Mouse (Mus musculus): Measurements from ENCODE around the gene Fut2. TPM values are rescaled to one million over a fixed set of nuclear protein-coding genes. Genes with fewer than 3 reads are reported as not detected.

The Fut2 gene
- 0.12 TPM for polyA plus RNA-seq (2017; shearing (Covaris generic))

DNA sequence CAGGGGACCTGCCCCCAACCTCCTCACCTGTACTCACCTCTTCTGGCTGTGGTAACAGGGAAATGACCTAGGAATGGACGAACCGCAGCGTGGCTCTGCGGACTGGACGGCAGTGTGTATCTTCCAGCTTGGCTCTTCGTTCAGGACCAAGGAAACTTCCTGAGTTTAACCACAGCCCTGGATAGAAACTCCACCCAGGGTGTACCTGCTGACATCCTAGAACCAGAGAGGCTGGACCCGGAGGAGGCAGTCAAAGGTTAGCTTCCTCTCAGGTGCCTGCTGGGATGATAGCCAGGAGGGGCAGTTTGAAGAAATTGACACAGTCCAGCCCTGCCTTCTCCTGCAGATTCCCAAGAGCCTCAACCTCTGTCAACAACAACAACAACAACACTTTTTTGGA lies at the start of gene Fut2:
Gene Fut2, minus strand, starts transcription at position 234 of the 400 bp plus-strand sequence.

GRCm38 (mm10) chr7:45715090-45715708 lies 49.0 kb upstream of the Fut2 start, which contains the start of gene Rpl18:
Gene Rpl18, plus strand, starts transcription at chr7:45715457.

DNA sequence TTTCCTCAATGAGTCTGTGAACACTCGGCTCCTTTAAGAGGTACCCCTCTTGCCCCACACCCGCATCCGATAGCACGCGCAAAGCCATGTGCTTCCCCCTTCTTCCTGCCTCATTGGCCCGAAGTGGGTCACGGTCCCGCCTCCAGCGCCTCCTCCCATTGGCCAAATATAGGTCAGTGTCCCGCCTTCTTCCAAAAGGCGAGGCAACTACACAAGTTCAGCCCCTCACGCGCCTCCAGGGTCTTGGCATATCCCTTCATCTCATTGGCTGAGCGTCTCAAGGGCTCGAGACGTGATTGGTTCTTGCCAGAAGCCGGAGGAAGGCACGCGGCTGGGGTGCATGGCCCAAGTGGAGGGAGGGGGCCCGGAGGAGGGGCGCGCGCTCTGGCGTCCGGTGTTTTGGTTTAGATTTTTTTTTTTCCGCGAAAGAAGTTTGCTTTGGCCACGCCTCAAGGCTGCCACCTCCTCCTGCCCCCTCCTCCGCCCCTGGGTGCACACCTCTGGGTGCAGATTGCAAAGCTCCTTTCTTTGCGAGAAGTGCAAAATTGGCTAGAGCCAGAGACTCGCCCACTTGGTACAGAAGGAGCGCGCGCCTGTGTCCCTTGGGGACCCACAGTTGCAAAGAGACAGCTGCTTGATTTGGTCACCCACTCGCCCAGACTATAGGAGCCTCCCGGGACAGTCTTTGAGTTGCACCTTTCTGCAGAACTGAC lies 38.7 kb upstream of the Fut2 start, which contains the start of gene Dbp:
Gene Dbp, plus strand, starts transcription at position 359 of the 713 bp plus-strand sequence.

GRCm38 (mm10) chr7:45699523-45700141 lies 33.4 kb upstream of the Fut2 start, which contains the start of gene Car11:
Gene Car11, plus strand, starts transcription at chr7:45699843.

GRCm38 (mm10) chr7:45693921-45694591 lies 27.9 kb upstream of the Fut2 start, which contains the start of gene Sec1:
Gene Sec1, minus strand, starts transcription at chr7:45694402.

DNA sequence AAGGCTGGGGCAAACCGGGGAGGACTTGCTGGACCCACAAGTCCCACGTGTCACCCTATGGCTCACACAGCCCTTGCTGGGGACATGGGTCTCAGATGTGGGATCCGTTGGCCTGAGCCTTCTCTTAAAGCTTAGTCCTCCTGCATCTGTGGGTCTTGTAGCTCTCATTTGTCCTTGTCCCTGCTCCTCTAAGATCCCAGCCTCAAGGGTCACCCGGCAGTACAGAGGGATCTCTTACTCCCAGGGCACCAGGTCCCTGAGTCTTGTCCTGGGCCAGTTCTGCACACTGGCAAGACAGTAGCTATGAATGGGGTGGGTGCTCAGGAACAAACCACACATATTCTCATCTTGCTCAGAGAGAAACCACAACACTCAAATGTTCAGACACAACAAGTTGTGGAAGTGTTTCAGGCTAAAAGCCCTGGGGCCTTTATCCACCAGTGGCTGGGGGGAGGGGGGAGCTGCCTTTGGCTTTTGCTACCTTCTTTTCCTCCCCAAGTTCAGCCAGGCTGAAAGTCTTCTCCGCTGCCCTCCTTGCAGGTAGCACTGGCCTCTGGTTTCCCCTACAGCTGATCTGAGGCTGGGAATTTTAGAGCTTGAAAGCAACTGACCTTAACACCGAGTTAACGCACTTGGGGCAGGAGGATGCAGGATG lies 17.3 kb upstream of the Fut2 start, which contains the start of gene Ntn5:
Gene Ntn5, plus strand, starts transcription at position 627 of the 655 bp plus-strand sequence.

GRCm38 (mm10) chr7:45639561-45640027 lies 26.6 kb downstream of the Fut2 start, which contains the start of gene Mamstr:
Gene Mamstr, plus strand, starts transcription at chr7:45639977.

DNA sequence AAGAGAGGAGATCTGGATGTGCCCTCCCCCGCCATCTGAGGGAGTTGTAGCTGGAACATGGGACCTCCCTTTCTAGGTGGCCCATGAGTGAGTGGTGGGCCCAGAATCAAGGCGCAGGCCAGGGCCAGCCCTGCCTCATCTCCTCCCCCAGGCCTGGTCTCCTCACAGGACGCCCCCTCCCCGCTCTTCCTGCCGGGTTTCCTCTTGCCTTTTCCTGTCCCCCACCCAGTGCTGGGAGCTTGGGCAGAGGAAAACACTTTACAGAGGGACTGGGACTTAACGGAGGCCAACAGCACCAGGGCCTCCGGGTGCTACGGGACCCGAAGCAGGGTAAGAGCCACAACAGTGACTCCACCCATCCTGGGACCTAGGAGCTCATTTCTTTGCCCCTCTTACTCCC lies 38.9 kb downstream of the Fut2 start, which contains the start of gene Rasip1:
Gene Rasip1, plus strand, starts transcription at position 228 of the 400 bp plus-strand sequence.

GRCm38 (mm10) chr7:45621443-45621842 lies 44.8 kb downstream of the Fut2 start, which contains the start of gene Izumo1:
Gene Izumo1, plus strand, starts transcription at chr7:45621811.

DNA sequence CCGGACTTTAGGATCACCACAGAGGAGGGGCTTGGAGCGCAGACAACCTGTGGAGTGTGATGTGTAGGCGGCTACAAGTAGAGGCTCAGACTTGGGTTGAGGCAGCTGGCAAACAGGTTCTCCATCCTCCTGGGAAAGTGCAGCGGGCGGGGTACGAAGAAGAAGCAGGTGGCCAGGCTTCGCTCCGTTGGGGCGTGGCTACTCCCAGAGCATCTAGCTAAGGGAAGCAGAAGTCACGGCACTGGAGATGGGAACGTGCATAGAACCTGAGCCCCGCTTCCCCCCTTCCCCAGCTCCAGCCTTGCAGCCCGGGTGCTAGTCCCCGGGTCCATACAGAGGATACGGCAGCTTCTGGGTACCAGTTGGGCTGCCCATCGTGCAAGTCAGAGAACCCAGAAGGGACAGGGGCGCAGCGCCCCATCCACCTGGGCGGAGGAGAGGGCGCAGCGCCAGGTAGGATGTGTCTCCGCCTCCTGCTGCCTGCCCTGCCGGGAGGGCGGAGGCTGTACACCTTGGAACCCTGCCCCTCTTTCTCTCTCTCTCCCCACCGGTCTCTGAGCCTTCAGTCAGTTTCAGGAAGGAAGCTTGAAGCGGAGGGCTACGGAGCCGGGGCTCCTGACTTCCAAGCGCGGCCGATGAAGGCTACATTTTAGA lies 49.0 kb downstream of the Fut2 start, which contains the start of gene Fut1:
Gene Fut1, plus strand, starts transcription at position 248 of the 654 bp plus-strand sequence.

Other genes starting within 250 kb of the Fut2 start
- not detected for gene Lhb, start 245.6 kb downstream of the Fut2 start, polyA plus RNA-seq (2017; shearing (Covaris generic))
- 18.4 TPM for gene Gys1, start 231.6 kb downstream of the Fut2 start, polyA plus RNA-seq (2017; shearing (Covaris generic))
- gene Ruvbl2, start 228.3 kb downstream of the Fut2 start, polyA plus RNA-seq (2017; shearing (Covaris generic)): 64.0 TPM
- 2,222 TPM for gene Ftl1, start 206.5 kb downstream of the Fut2 start, polyA plus RNA-seq (2017; shearing (Covaris generic))
- 253 TPM for gene Bax, start 199.5 kb downstream of the Fut2 start, polyA plus RNA-seq (2017; shearing (Covaris generic))
- 1.0 TPM for gene Tulp2, start 184.5 kb downstream of the Fut2 start, polyA plus RNA-seq (2017; shearing (Covaris generic))
- not detected for gene Gm45808, start 179.6 kb downstream of the Fut2 start, polyA plus RNA-seq (2017; shearing (Covaris generic))
- 0.95 TPM for gene Dhdh, start 177.6 kb downstream of the Fut2 start, polyA plus RNA-seq (2017; shearing (Covaris generic))
- 310 TPM for gene Nucb1, start 156.0 kb downstream of the Fut2 start, polyA plus RNA-seq (2017; shearing (Covaris generic))
- 57.1 TPM for gene Ppp1r15a, start 140.1 kb downstream of the Fut2 start, polyA plus RNA-seq (2017; shearing (Covaris generic))
- 0.71 TPM for gene Plekha4, start 140.1 kb downstream of the Fut2 start, polyA plus RNA-seq (2017; shearing (Covaris generic))
- gene Hsd17b14, start 111.5 kb downstream of the Fut2 start, polyA plus RNA-seq (2017; shearing (Covaris generic)): 1.6 TPM
- gene Bcat2, start 96.2 kb downstream of the Fut2 start, polyA plus RNA-seq (2017; shearing (Covaris generic)): 68.4 TPM
- not detected for gene Fgf21, start 50.9 kb downstream of the Fut2 start, polyA plus RNA-seq (2017; shearing (Covaris generic))
- not detected for gene Fut1, start 49.1 kb downstream of the Fut2 start, polyA plus RNA-seq (2017; shearing (Covaris generic))
- not detected for gene Izumo1, start 44.6 kb downstream of the Fut2 start, polyA plus RNA-seq (2017; shearing (Covaris generic))
- 0.65 TPM for gene Rasip1, start 38.9 kb downstream of the Fut2 start, polyA plus RNA-seq (2017; shearing (Covaris generic))
- 0.65 TPM for gene Mamstr, start 26.4 kb downstream of the Fut2 start, polyA plus RNA-seq (2017; shearing (Covaris generic))
- not detected for gene Ntn5, start 17.6 kb upstream of the Fut2 start, polyA plus RNA-seq (2017; shearing (Covaris generic))
- 0.20 TPM for gene Sec1, start 28.0 kb upstream of the Fut2 start, polyA plus RNA-seq (2017; shearing (Covaris generic))
- gene Car11, start 33.4 kb upstream of the Fut2 start, polyA plus RNA-seq (2017; shearing (Covaris generic)): 9.3 TPM
- 14.7 TPM for gene Dbp, start 38.7 kb upstream of the Fut2 start, polyA plus RNA-seq (2017; shearing (Covaris generic))
- gene Rpl18, start 49.1 kb upstream of the Fut2 start, polyA plus RNA-seq (2017; shearing (Covaris generic)): 1,529 TPM
- 40.4 TPM for gene Sphk2, start 51.6 kb upstream of the Fut2 start, polyA plus RNA-seq (2017; shearing (Covaris generic))
- not detected for gene Fam83e, start 54.8 kb upstream of the Fut2 start, polyA plus RNA-seq (2017; shearing (Covaris generic))
- not detected for gene Spaca4, start 59.4 kb upstream of the Fut2 start, polyA plus RNA-seq (2017; shearing (Covaris generic))
- gene Lmtk3, start 117.3 kb upstream of the Fut2 start, polyA plus RNA-seq (2017; shearing (Covaris generic)): 0.13 TPM
- 2.7 TPM for gene Sult2b1, start 118.3 kb upstream of the Fut2 start, polyA plus RNA-seq (2017; shearing (Covaris generic))
- 45.3 TPM for gene Cyth2, start 148.2 kb upstream of the Fut2 start, polyA plus RNA-seq (2017; shearing (Covaris generic))
- not detected for gene Kcnj14, start 158.4 kb upstream of the Fut2 start, polyA plus RNA-seq (2017; shearing (Covaris generic))
- gene Grwd1, start 164.6 kb upstream of the Fut2 start, polyA plus RNA-seq (2017; shearing (Covaris generic)): 44.0 TPM
- gene Kdelr1, start 206.4 kb upstream of the Fut2 start, polyA plus RNA-seq (2017; shearing (Covaris generic)): 108 TPM
- gene Grin2d, start 212.0 kb upstream of the Fut2 start, polyA plus RNA-seq (2017; shearing (Covaris generic)): 0.23 TPM
- 0.41 TPM for gene Syngr4, start 230.3 kb upstream of the Fut2 start, polyA plus RNA-seq (2017; shearing (Covaris generic))
- gene Tmem143, start 230.5 kb upstream of the Fut2 start, polyA plus RNA-seq (2017; shearing (Covaris generic)): 8.6 TPM

All from inflammation-experienced regulatory T-cells, adult 16 weeks (primary cell).